Mouse (Mus musculus) erythroblast, embryonic 14.5 days (primary cell): ENCODE results near the gene 1700015G11Rik.

Experiments used
- GATA1 ChIP-seq: IDR thresholded peaks from 2 replicates; pipeline ENCODE4 v1.6.1; 2012; ENCODE audit warnings: low read length, inconsistent platforms, mixed read lengths
- TAL1 ChIP-seq: IDR thresholded peaks from 3 replicates; pipeline ENCODE4 v1.6.1; 2012; ENCODE audit warnings: low read length, inconsistent platforms, mixed read lengths

DNA sequence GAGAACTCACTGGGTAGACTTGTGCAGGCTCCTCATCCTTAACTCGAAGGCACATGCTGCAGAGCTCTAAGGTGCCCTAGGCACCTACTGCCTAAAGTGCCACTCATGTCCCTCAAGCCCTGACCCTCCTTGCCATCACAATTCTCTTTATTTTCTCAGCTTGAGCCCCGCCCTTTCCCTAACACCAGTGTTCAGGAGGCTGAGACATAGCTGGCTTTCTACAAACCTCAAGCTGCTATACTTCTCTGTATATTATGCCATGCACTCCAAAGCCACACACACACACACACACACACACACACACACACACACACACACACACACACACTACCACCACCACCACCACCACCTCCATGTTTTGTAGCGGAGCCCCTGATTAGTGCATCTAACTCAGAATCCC lies at the start of gene 1700015G11Rik:
- no peak for TF ChIP-seq GATA1
- TF ChIP-seq TAL1, result no peak
